Mouse (Mus musculus): ENCODE data around the gene Pkd2l1. TPM values are rescaled to one million over a fixed set of nuclear protein-coding genes. Genes with fewer than 3 reads are reported as not detected.

Pkd2l1 gene
- polyA plus RNA-seq, 1 experiment from 2014 or later, result not detected

DNA sequence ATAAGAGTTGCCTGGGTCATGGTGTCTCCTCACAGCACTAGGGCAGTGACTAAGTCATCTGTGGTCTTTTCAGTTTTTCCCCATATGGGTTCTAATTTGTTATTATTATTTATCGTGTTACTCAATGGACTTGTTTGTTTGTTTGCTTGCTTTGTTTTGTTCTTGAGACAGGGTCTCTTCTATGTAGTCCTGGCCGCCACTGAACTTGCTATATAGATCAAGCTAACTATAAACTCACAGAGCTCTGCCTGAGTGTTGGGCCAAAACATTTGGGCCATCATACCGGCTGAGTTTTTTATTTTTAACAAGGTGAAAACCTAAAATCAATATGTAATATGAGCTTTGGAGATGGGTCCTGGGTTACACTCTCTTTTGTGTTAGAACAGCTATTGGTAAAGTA is 32.9 kb downstream of the Pkd2l1 start:
- H3K27me3 ChIP-seq (ENCODE audit: control insufficient read depth, insufficient read depth, low read length), result no peaks in the 10 kb centered on the region; the same call in none of the 2 replicates
- no peaks in the 10 kb centered on the region for H3K36me3 ChIP-seq (ENCODE audit: control insufficient read depth, insufficient read depth, low read length)
- H3K9me3 ChIP-seq (ENCODE audit: control insufficient read depth, low read length), result no peaks in the 10 kb centered on the region
- H3K4me2 ChIP-seq (ENCODE audit: low read length), result no peak overlapping the region
- H3K4me3 ChIP-seq (ENCODE audit: control insufficient read depth in 1 of 2, insufficient read depth in 1 of 2, low read depth in 1 of 2, low read length in 2 of 2), result no peak overlapping the region
- ATAC-seq (ENCODE audit: insufficient number of reproducible peaks, insufficient read depth, low FRiP score, low read depth), result no peak
- H3K27ac ChIP-seq (replicated peaks in 1 of 2; ENCODE audit: control insufficient read depth in 1 of 2, insufficient read depth in 1 of 2, low read depth in 2 of 2, low read length in 2 of 2), result no peak overlapping the region
- no peak overlapping the region for H3K9ac ChIP-seq (ENCODE audit: low read length)
- WGBS, result 77% methylated on average over 3 of the region's 3 CpGs
- H3K4me1 ChIP-seq (ENCODE audit: control insufficient read depth in 2 of 2, insufficient read depth in 2 of 2, low read length in 2 of 2), result no peaks in the 10 kb centered on the region

DNA sequence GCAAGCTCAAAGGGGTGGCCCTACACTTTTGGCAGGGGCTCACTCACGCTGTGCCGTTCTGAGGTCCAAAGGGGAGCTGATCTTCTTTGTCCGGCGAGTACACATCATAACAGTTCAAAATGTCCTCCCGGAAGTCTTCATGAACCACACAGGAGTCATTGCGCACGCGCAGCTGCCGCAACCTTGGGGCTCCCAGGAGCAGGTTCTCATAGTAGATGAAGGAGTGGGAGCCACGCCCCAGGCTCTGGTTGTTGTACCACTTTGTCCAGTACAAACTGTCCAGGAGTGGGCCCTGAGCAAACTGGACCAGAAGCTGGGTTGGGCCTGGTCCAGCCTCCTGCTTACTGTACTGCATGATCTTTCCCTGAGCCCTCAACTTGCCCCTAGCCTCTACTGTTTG is 35.2 kb downstream of the Pkd2l1 start:
- Histone ChIP-seq H3K36me3 (ENCODE audit: control insufficient read depth, insufficient read depth, low read length) (no peaks in the 10 kb centered on the region), H3K9me3 (ENCODE audit: control insufficient read depth, low read length) (no peaks in the 10 kb centered on the region)
- WGBS, result 83% methylated on average over 10 of the region's 10 CpGs

DNA sequence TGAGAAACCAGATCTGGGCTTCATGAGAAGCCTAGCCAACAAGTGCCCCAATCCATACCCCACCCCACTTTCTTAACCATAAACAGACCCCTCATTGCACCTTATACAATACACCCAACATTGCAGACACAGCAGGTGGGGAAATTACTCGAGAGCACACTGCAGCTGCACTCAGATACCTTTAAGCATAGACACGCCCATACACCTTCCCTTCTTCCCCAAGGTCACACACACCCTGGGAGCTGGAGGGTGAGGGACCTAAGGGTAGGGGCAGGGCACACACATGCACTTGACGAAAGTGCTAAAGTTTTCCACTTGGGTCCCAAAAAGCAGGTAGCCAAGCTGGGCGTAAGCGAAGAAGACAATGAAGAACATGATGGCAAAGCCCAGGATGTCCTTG is 38.5 kb downstream of the Pkd2l1 start:
- no peaks in the 10 kb centered on the region for H3K9me3 ChIP-seq (ENCODE audit: control insufficient read depth, low read length)
- H3K4me3 ChIP-seq (ENCODE audit: control insufficient read depth in 1 of 2, insufficient read depth in 1 of 2, low read depth in 1 of 2, low read length in 2 of 2), result no peak overlapping the region
- H3K4me2 ChIP-seq (ENCODE audit: low read length), result no peak overlapping the region
- H3K27ac ChIP-seq (replicated peaks in 1 of 2; ENCODE audit: control insufficient read depth in 1 of 2, insufficient read depth in 1 of 2, low read depth in 2 of 2, low read length in 2 of 2), result no peak overlapping the region
- ATAC-seq (ENCODE audit: insufficient number of reproducible peaks, insufficient read depth, low FRiP score, low read depth), result no peak
- WGBS, result 68% methylated on average over 5 of the region's 5 CpGs
- H3K4me1 ChIP-seq (ENCODE audit: control insufficient read depth in 2 of 2, insufficient read depth in 2 of 2, low read length in 2 of 2), result no peaks in the 10 kb centered on the region
- peaks cover 15% of the 10 kb centered on the region; the same call in 1 of the 2 replicates for H3K27me3 ChIP-seq (ENCODE audit: control insufficient read depth, insufficient read depth, low read length)
- H3K36me3 ChIP-seq (ENCODE audit: control insufficient read depth, insufficient read depth, low read length), result no peaks in the 10 kb centered on the region
- H3K9ac ChIP-seq (ENCODE audit: low read length), result no peak overlapping the region

More for the DNA sequence above, 35.2 kb downstream of the Pkd2l1 start:
- Histone ChIP-seq H3K4me1 (ENCODE audit: control insufficient read depth in 2 of 2, insufficient read depth in 2 of 2, low read length in 2 of 2) (no peaks in the 10 kb centered on the region), H3K27me3 (ENCODE audit: control insufficient read depth, insufficient read depth, low read length) (peaks cover 12% of the 10 kb centered on the region), H3K9ac (ENCODE audit: low read length) (no peak overlapping the region), H3K4me3 (ENCODE audit: control insufficient read depth in 1 of 2, insufficient read depth in 1 of 2, low read depth in 1 of 2, low read length in 2 of 2) (no peak overlapping the region), H3K27ac (replicated peaks in 1 of 2; ENCODE audit: control insufficient read depth in 1 of 2, insufficient read depth in 1 of 2, low read depth in 2 of 2, low read length in 2 of 2) (no peak overlapping the region), H3K4me2 (ENCODE audit: low read length) (no peak overlapping the region)
- no peak for ATAC-seq (ENCODE audit: insufficient number of reproducible peaks, insufficient read depth, low FRiP score, low read depth)

DNA sequence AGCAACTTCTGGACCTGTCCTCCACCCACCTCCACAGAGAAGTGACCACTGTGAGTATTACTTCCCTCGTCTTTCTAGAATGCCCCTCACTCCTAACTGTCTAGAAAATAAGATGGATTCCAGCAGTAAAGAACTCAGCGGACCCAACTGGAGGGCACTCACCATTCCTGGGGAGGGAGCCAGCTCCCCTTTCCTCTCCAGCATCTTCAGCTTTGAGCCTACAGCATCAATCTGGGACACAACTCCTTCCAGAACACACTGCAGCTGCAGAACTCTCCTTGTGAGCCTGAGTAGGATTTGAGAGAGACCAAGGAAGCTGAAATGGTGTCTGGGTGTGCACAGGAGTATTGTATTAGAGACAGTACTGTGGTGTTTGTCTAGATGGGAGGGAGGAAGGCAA is 43.3 kb downstream of the Pkd2l1 start:
- Histone ChIP-seq H3K9ac (ENCODE audit: low read length) (no peak overlapping the region), H3K4me2 (ENCODE audit: low read length) (no peak overlapping the region), H3K4me3 (ENCODE audit: control insufficient read depth in 1 of 2, insufficient read depth in 1 of 2, low read depth in 1 of 2, low read length in 2 of 2) (no peak overlapping the region), H3K27me3 (ENCODE audit: control insufficient read depth, insufficient read depth, low read length) (peaks cover 15% of the 10 kb centered on the region; the same call in 1 of the 2 replicates), H3K27ac (replicated peaks in 1 of 2; ENCODE audit: control insufficient read depth in 1 of 2, insufficient read depth in 1 of 2, low read depth in 2 of 2, low read length in 2 of 2) (no peak overlapping the region), H3K4me1 (ENCODE audit: control insufficient read depth in 2 of 2, insufficient read depth in 2 of 2, low read length in 2 of 2) (peaks cover 5 to 9% of the 10 kb centered on the region in 2 experiments; a peak in 3 of 4 replicates), H3K9me3 (ENCODE audit: control insufficient read depth, low read length) (no peaks in the 10 kb centered on the region), H3K36me3 (ENCODE audit: control insufficient read depth, insufficient read depth, low read length) (peaks cover 8% of the 10 kb centered on the region; the same call in 1 of the 2 replicates)
- ATAC-seq (ENCODE audit: insufficient number of reproducible peaks, insufficient read depth, low FRiP score, low read depth), result no peak
- 78% methylated on average over 2 of the region's 2 CpGs for WGBS

DNA sequence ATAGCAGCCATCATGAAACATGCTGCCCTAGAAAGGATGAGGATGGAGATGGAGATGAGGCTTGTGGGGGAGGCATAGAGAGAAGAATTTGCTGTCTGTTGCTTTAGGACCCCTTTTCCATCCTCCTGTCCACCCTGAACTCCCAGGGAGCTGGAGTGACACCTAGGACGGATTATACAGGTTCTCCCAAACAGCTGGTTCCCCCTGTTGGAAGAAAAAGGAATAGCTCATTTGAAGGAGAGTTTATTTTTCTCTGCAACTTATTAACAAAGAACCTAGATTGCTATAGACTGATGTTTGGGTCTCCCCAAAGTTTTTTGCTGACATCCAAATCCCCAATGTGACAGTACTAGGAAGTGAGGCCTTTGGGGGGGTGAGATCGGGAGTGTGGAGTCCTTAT is 43.9 kb downstream of the Pkd2l1 start:
- H3K4me3 ChIP-seq (ENCODE audit: control insufficient read depth in 1 of 2, insufficient read depth in 1 of 2, low read depth in 1 of 2, low read length in 2 of 2), result no peak overlapping the region
- no peak overlapping the region for H3K9ac ChIP-seq (ENCODE audit: low read length)
- H3K9me3 ChIP-seq (ENCODE audit: control insufficient read depth, low read length), result no peaks in the 10 kb centered on the region
- H3K27me3 ChIP-seq (ENCODE audit: control insufficient read depth, insufficient read depth, low read length), result peaks cover 14% of the 10 kb centered on the region; the same call in 1 of the 2 replicates
- no peak overlapping the region for H3K4me2 ChIP-seq (ENCODE audit: low read length)
- peaks cover 5 to 9% of the 10 kb centered on the region in 2 experiments; a peak in 3 of 4 replicates for H3K4me1 ChIP-seq (ENCODE audit: control insufficient read depth in 2 of 2, insufficient read depth in 2 of 2, low read length in 2 of 2)
- WGBS, result 20% methylated on average over 2 of the region's 2 CpGs
- peaks cover 15% of the 10 kb centered on the region for H3K36me3 ChIP-seq (ENCODE audit: control insufficient read depth, insufficient read depth, low read length)
- ATAC-seq (ENCODE audit: insufficient number of reproducible peaks, insufficient read depth, low FRiP score, low read depth), result no peak
- no peak overlapping the region for H3K27ac ChIP-seq (replicated peaks in 1 of 2; ENCODE audit: control insufficient read depth in 1 of 2, insufficient read depth in 1 of 2, low read depth in 2 of 2, low read length in 2 of 2)

DNA sequence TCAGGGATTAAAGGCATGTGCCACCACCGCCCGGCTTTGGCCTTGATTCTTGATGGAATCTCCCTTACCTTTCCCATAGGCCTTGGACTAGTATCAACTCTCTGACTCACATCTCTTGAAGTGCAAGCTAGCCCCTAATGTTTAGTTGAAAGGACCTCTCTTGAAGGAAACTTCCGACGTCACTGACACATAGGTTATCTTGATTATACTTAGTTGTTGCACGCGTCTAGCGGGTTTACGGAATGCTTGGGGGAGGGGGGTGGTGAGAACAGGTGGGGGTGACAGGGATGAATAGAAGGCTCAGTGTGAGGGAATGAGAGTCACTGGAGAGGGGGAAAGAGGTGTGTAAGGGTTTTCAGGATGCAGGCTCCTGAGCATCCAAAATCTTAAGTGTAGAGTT is 45.3 kb downstream of the Pkd2l1 start:
- H3K4me1 ChIP-seq (ENCODE audit: control insufficient read depth in 2 of 2, insufficient read depth in 2 of 2, low read length in 2 of 2), result peaks cover 5 to 9% of the 10 kb centered on the region in 2 experiments; a peak in 3 of 4 replicates
- WGBS, result 89% methylated on average over 8 of the region's 8 CpGs
- no peak overlapping the region for H3K4me3 ChIP-seq (ENCODE audit: control insufficient read depth in 1 of 2, insufficient read depth in 1 of 2, low read depth in 1 of 2, low read length in 2 of 2)
- H3K27me3 ChIP-seq (ENCODE audit: control insufficient read depth, insufficient read depth, low read length), result peaks cover 3% of the 10 kb centered on the region; the same call in 1 of the 2 replicates
- no peak for ATAC-seq (ENCODE audit: insufficient number of reproducible peaks, insufficient read depth, low FRiP score, low read depth)
- no peak overlapping the region for H3K27ac ChIP-seq (replicated peaks in 1 of 2; ENCODE audit: control insufficient read depth in 1 of 2, insufficient read depth in 1 of 2, low read depth in 2 of 2, low read length in 2 of 2)
- H3K4me2 ChIP-seq (ENCODE audit: low read length), result no peak overlapping the region
- no peaks in the 10 kb centered on the region for H3K9me3 ChIP-seq (ENCODE audit: control insufficient read depth, low read length)
- peaks cover 29% of the 10 kb centered on the region for H3K36me3 ChIP-seq (ENCODE audit: control insufficient read depth, insufficient read depth, low read length)
- H3K9ac ChIP-seq (ENCODE audit: low read length), result no peak overlapping the region

DNA sequence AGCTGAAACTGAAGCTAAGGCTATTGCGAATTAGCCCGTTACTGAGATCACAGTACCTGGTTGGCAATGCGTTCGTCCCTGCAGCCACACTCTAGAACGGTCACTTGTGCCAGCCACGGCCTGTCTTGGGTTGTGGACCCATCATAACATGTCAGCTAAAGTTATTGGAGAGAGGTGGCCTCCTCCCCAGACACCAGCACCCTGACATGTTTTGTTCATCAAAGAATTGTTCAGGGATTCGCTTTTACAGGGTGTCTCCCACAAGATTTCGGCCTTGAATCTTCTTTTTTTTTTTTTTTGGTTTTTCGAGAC is 45.7 kb downstream of the Pkd2l1 start:
- Histone ChIP-seq H3K9me3 (ENCODE audit: control insufficient read depth, low read length) (no peaks in the 10 kb centered on the region), H3K4me2 (ENCODE audit: low read length) (peak overlapping the region; percentile 87), H3K36me3 (ENCODE audit: control insufficient read depth, insufficient read depth, low read length) (peaks cover 33% of the 10 kb centered on the region), H3K4me1 (ENCODE audit: control insufficient read depth in 2 of 2, insufficient read depth in 2 of 2, low read length in 2 of 2) (peaks cover 5 to 9% of the 10 kb centered on the region in 2 experiments; a peak in 3 of 4 replicates), H3K4me3 (ENCODE audit: control insufficient read depth in 1 of 2, insufficient read depth in 1 of 2, low read depth in 1 of 2, low read length in 2 of 2) (peak overlapping the region; percentile 66 to 75), H3K27ac (replicated peaks in 1 of 2; ENCODE audit: control insufficient read depth in 1 of 2, insufficient read depth in 1 of 2, low read depth in 2 of 2, low read length in 2 of 2) (no peak overlapping the region), H3K27me3 (ENCODE audit: control insufficient read depth, insufficient read depth, low read length) (no peaks in the 10 kb centered on the region), H3K9ac (ENCODE audit: low read length) (peak overlapping the region; percentile 83)
- 71% methylated on average over 9 of the region's 9 CpGs for WGBS
- ATAC-seq (ENCODE audit: insufficient number of reproducible peaks, insufficient read depth, low FRiP score, low read depth), result no peak
